Mouse (Mus musculus) erythroblast, embryonic 14.5 days (primary cell): ENCODE results near the gene Olfr222.

ENCODE experiments used
- GATA1 ChIP-seq: IDR thresholded peaks from 2 replicates; pipeline ENCODE4 v1.6.1; 2012; ENCODE audit warnings: low read length, inconsistent platforms, mixed read lengths
- TAL1 ChIP-seq: IDR thresholded peaks from 3 replicates; pipeline ENCODE4 v1.6.1; 2012; ENCODE audit warnings: low read length, inconsistent platforms, mixed read lengths

- TF ChIP-seq GATA1 (no peak), TAL1 (no peak)
Observed at GRCm38 (mm10) chr11:59611646-59612045, 35.6 kb upstream of the Olfr222 start.
